Mouse (Mus musculus): ENCODE results near the gene Coq6.

Coq6 gene

DNA sequence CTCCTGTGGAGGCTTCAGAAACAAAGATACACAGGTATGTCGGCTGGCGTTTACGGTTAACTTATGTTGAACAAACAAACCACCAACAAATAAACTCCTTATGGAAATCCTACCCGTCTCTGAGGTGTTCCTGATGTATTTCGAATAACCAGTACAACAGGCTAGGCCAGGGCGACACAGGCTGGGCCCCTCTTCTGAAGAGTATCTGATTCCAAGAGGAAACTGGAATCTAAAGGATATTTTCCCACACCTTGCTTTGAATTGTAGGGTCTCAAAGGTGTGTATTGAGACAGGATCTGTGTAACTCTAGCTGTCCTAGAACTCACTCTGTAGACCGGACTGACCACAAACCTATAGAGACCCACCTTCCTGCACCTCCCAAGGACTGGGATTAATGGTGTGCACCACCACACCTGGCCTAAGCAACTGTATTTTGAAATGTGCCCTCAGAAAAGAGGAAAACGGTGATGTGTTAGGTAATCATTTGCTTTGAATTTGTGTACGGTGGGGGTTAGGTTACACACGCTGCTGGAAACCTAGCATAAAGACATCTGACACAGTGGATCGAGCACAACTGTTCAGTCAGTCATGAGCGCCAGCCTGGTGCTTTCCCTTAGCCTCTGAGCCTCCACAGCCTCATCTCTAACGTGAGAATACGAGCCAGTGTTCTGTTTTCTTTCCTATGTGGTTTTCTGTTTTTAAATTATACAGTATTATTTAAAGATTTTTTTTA, 35.7 kb downstream of the Coq6 start:
- DNase-seq = no peak

DNA sequence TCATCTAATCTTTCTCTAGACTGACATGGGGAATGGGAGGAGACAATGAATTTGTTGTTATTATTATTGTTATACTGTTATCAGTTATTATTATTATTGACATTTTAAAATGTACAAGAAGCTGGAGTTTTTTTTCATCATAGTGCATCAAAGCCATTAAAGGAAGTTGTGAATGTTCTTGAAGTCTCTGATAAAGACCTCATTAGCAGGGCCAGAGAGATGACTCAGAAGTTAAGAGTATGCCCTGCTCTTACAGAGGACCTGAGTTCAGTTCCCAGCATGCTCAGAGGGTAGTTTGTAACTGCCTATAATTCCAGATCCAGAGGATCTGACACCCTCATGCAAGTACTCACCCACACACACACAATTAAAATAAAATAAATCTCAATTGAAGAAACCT, 36.2 kb downstream of the Coq6 start:
- no peak for DNase-seq

DNA sequence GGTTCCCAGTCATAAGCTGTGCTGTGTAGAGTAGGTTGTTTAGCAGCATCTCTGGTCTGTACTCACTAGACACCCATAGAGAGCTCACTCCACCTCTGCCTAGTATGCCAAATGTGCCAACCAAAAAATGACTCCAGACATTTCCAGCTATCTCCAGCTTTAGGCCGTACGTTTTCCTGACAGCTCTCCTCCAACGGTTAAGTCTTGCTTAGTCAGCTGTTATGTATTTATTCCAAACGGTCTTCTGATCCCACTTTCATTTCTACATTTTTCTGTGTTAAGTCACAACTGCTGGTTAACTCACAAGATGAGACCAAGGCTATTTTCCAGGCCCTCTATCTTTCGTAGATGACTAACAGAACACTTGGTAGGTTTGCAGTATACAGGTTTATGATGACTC, 37.2 kb downstream of the Coq6 start:
- no peak for DNase-seq

DNA sequence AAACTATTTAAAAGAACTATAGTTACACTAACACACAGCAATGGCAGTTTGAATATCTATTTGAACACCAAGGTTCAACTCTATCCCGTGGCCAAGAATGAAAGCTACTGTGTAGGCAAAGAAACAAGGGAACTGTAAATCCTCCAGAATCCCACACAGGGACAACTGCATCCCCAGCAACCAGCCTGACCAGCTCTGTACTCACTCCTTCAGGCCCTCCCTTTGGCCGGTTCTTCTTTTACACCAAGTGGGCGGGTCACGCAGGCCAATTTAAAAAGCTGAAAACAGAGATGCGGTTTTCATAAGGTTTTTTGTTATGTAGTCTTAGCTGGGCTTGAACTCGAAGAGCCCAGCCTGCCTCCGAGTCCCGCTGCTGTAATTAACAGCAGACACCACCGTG, 37.7 kb downstream of the Coq6 start:
- DNase-seq = no peak

DNA sequence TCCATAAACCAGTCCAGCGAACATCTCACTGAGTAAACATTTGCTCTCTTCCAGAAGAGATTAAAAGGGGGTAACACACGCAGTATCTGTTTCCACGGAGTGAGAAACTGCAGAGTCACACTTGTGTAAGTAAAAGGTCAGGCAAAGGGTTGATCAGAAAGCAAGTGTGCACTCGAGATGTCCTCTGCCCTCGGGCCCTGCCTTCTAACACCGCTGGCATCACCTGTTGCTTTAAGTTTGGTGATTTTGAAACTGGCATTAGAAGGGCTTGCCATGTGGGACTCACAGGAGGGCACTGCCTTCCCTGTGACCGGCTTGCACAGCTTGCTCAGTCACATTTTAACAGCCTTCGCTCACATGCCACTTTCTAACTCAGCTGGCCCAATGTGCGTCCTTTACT, 38.2 kb downstream of the Coq6 start:
- peak; percentile 14 to 31 for DNase-seq

DNA sequence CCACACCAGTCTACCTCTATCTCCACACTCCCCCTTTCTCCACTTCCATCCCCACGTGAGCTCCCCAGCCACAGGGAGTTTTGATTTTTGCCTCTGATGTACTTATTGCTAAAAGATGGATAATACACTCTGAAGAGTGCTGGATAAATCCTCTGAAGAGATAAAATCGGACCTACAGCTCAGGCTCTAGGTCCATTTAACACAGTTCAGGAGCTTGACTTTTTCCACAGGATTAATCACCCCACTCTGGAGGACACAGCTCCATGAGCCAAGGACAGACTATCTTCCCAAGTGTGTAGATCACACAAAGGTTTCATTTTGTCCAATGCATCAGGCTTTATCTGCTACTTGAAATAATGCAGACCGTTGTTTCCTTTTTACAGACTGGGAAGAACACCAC, 38.6 kb downstream of the Coq6 start:
- no peak for DNase-seq

DNA sequence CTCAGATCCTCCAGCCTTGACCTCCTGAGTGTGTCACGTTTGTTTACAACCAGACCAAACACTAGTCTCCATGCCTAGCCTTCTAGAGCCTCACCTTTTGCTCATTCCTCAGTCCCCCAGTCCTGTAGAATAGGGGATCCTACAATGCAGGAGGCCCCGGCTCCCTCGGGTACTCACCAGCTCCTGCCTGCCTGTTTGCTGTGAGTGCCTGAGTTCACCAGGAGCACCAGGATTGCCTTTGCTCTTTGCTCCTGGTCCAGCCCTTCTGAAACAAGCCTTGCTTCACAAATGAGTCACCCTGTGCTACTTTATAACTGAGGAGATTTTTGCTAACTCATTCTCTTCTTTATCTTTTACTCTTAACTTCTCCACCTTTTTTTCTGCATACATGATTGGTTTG, 39.2 kb downstream of the Coq6 start:
- peak; percentile 17 to 37 for DNase-seq

DNA sequence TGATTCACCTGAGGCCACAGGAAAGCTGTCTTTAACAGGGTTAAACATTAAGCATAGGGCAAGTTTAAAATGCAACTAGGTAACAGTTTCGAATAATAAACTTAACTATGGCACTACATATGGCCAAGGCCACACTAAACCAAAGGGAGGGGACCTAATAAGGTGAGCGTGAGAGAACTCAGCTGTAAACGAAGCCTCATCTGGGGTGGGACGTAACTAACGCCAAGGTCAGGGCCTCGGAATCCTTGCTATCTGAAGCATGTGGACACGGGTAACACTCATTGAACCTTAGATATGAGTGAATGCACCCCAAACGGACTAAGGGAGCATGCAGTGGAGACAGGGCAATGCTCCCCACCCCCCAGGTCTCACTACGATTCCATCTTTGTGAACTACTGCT, 41.5 kb downstream of the Coq6 start:
- no peak for DNase-seq

DNA sequence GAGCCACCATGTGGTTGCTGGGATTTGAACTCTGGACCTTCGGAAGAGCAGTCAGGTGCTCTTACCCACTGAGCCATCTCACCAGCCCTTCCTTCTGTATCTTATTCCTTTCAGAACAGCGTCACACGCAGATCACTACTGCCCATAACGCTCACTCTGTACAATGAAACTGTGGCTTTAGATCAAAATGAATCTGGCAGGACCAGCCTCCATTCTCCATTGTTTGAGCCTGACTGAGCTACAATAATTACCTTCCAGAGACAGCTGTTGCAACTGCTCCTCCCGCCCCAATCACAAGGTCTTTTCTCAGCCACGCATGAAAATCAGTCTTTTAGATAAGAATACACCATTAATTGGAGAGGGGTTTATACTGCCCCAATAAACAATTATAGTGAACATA, 43.1 kb downstream of the Coq6 start:
- no peak for DNase-seq

DNA sequence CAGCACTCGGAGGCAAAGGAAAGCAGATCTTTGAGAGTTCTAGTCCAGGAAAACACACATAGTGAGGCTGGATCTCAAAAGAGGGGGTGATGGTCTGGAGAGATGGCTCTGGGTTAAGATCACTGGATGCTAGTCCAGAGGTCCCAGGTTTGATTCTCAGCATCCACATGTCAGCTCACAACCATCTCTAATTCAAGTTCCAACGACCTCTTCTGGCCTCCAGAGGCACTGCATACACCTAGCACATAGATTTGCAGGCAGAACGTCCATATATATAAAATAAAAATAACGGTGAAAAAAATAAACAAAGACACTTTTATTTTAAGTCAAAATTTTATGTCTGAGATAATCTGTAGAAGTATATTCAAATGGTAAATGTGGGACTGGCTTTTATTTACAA, 45.8 kb downstream of the Coq6 start:
- DNase-seq = no peak

DNA sequence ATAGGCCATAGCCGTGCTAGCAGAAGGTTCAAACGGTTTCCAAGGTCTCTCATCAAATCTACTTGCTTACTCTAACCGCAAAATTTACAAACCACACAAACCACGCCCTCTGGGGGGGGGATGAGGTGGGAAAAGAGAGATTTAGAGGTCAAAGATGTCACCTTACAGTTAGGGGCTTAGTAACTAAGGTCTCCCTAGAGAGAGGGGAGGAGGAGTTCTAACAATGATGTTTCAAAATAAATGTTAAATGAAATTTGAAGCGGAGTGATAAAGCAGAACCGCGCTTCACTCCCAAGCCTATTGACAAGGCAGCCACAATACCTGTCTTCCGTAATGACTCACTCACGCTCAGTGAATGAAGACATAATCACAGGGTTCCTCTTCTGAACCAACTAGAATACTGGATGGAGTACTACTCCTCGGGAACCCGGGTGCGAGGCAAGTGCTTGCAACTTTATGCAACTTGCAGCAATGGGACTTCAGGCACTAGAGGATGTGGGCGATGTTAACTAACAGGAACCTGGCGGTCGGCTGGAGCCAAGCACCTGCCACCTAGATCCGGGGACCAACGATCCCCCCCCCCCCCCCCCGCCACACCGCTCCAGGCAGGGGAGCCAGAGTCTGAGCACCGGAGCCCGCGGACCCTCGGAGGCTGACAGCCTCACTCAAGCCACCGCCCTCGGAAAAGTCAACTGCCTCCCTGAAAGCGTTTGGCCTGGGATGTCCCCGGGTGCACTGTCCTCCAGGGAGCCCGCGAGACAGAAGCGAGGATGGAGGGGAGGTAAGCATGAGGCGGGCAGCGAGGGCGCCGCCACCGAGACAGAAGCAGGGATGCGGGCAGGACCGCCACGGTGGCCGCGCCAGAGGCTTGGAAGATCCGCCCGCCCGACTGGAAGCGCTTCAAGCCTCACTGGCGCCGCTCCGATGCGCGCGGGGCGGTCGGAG, 46.7 kb downstream of the Coq6 start:
- DNase-seq = peak; percentile 18 to 23

DNA sequence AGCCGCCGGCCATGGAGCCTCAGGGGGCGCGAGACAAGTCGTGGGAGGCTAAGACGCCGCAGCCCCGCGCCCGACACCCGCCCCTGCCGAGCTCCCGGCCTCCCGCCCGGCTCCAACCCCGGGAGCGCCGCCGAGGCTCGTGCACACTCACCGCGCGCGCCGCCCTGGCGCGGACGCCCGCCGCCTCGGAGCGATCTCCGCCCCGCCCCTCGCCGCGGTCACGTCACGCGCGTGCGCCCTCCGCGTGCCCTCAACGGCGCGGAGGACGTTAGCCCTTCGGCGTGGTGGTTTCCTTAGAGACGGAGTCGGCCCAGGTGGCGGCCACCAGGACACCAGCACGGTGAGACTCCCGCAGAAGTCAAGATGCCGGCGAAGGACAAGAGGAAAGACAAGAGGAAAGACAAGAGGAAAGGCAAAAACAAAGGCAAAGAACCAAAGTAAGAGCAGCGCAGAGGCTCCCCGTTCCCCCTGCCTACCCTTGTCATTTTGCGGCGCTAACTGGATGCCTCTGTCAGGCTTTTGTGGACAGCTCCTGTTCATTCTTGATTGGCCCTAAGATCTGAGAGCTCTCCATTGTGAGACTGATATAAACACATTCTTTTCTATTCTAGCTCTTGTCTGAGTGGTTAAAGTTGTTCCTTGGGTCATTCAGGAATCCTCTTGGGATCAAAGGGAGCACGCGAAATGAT, 47.5 kb downstream of the Coq6 start, which contains the start of the genes Entpd5 and Bbof1:
Entpd5 (minus strand) TSS at position 211 of the 689 bp plus-strand sequence.
Bbof1 (plus strand) TSS at position 253 of the 689 bp plus-strand sequence.
- peak; percentile 93 to 95 for DNase-seq

DNA sequence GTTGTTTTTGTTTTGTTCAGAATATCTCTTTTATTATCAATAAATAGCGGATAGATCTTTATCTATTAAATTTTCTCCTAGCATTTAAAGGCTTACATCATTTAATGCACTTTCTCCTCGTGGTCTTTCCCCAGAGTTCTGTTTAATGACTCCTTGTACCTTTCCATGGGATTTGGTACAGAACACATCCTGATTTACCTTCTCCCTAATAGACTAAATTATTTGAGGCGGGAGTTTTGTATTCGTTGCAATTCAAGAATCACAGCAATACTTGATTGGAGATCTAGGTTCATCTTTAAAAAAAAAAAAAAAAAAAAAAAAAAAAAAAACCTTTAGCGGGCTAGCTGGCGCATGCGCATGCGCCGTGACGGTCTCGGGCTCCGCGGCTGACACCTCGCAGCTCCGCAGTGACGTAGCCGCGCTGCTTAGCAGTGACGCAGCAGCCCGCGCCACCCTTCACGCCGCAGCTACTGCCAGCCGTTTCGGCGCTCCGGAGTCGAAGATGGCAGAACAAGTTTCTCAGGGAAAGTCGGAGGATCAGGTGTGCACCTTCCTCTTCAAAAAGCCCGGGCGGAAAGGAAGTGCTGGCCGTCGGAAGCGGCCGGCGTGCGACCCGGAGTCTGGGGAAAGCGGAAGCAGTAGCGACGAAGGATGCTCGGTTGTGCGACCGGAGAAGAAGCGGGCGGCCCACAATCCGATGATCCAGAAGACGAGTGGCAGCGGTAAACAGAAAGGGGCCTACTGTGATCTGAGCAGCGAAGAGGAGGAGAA, 55.6 kb downstream of the Coq6 start, which contains the start of gene Rnf113a2:
Rnf113a2 (plus strand) TSS at position 363 of the 771 bp plus-strand sequence.
- DNase-seq = peak; percentile 89 to 93

DNA sequence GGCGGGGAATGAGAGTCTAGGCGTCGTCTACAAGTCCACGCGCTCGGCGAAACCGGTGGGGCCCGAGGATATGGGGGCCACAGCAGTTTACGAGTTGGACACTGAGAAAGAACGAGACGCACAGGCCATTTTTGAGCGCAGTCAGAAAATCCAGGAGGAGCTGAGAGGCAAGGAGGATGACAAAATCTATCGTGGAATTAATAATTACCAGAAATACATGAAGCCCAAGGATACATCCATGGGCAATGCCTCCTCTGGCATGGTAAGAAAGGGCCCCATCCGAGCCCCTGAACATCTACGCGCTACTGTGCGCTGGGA, 56.1 kb downstream of the Coq6 start:
- no peak for DNase-seq
